Mouse (Mus musculus): ENCODE results near the gene Sptbn4. TPM values are rescaled to one million over a fixed set of nuclear protein-coding genes. Genes with fewer than 3 reads are reported as not detected.

Gene Sptbn4
- total RNA-seq, 2 experiments from 2014 or later, result 0.17 TPM; not detected in 1

- no peak for ATAC-seq (replicated peaks; ENCODE audit: low FRiP score, poor library complexity, severe bottlenecking)
These were observed 28.7 kb upstream of the Sptbn4 start for GRCm38 (mm10) chr7:27476098-27476635.

- ATAC-seq (replicated peaks; ENCODE audit: low FRiP score, poor library complexity, severe bottlenecking), result no peak
These were observed 28.1 kb upstream of the Sptbn4 start for GRCm38 (mm10) chr7:27475596-27475995.

- peak; percentile 76 for ATAC-seq (replicated peaks; ENCODE audit: low FRiP score, poor library complexity, severe bottlenecking)
These were observed 27.0 kb upstream of the Sptbn4 start for GRCm38 (mm10) chr7:27474490-27474954.

- ATAC-seq (replicated peaks; ENCODE audit: low FRiP score, poor library complexity, severe bottlenecking), result 0 out of 2 replicates have a peak, but pooled peaks have one; percentile 1
These were observed 26.5 kb upstream of the Sptbn4 start for GRCm38 (mm10) chr7:27473835-27474489.

- ATAC-seq (replicated peaks; ENCODE audit: low FRiP score, poor library complexity, severe bottlenecking), result peak; percentile 78
These were observed 25.8 kb upstream of the Sptbn4 start, which contains the start of gene Sertad3 for GRCm38 (mm10) chr7:27473156-27473834. Gene Sertad3 (plus strand): TSS chr7:27473768.

- 0 out of 2 replicates have a peak, but pooled peaks have one; percentile 5 for ATAC-seq (replicated peaks; ENCODE audit: low FRiP score, poor library complexity, severe bottlenecking)
These were observed 25.1 kb upstream of the Sptbn4 start for GRCm38 (mm10) chr7:27472596-27472995.

- ATAC-seq (replicated peaks; ENCODE audit: low FRiP score, poor library complexity, severe bottlenecking), result no peak
These were observed 24.1 kb upstream of the Sptbn4 start for GRCm38 (mm10) chr7:27471390-27472120.

GRCm38 (mm10) chr7:27467648-27468047 lies 20.2 kb upstream of the Sptbn4 start:
- ATAC-seq (replicated peaks; ENCODE audit: low FRiP score, poor library complexity, severe bottlenecking), result no peak

GRCm38 (mm10) chr7:27460477-27460876 lies 13.0 kb upstream of the Sptbn4 start:
- ATAC-seq (replicated peaks; ENCODE audit: low FRiP score, poor library complexity, severe bottlenecking), result no peak

- ATAC-seq (replicated peaks; ENCODE audit: low FRiP score, poor library complexity, severe bottlenecking), result no peak
These were observed 12.2 kb upstream of the Sptbn4 start for GRCm38 (mm10) chr7:27459640-27460039.

- peak; percentile 60 for ATAC-seq (replicated peaks; ENCODE audit: low FRiP score, poor library complexity, severe bottlenecking)
These were observed 11.1 kb upstream of the Sptbn4 start for GRCm38 (mm10) chr7:27458614-27459013.

- no peak for ATAC-seq (replicated peaks; ENCODE audit: low FRiP score, poor library complexity, severe bottlenecking)
These were observed 7.8 kb upstream of the Sptbn4 start for GRCm38 (mm10) chr7:27455273-27455672.

- peak; percentile 80 for ATAC-seq (replicated peaks; ENCODE audit: low FRiP score, poor library complexity, severe bottlenecking)
These were observed 7.1 kb upstream of the Sptbn4 start for GRCm38 (mm10) chr7:27454461-27455121.

- ATAC-seq (replicated peaks; ENCODE audit: low FRiP score, poor library complexity, severe bottlenecking), result no peak
These were observed 4.8 kb upstream of the Sptbn4 start for GRCm38 (mm10) chr7:27452206-27452770.

- ATAC-seq (replicated peaks; ENCODE audit: low FRiP score, poor library complexity, severe bottlenecking), result no peak
These were observed 3.9 kb upstream of the Sptbn4 start for GRCm38 (mm10) chr7:27451359-27451758.

GRCm38 (mm10) chr7:27449256-27449862 lies 1.9 kb upstream of the Sptbn4 start:
- peak; percentile 58 for ATAC-seq (replicated peaks; ENCODE audit: low FRiP score, poor library complexity, severe bottlenecking)

- peak; percentile 57 for ATAC-seq (replicated peaks; ENCODE audit: low FRiP score, poor library complexity, severe bottlenecking)
These were observed 1.1 kb upstream of the Sptbn4 start for GRCm38 (mm10) chr7:27448421-27449206.

Data from erythroblast, adult 5-6 weeks (primary cell).